In genomic region chr2:78027319-78027718, GRCm38 (mm10) we compare ENCODE assay signal across 15 mouse cellular contexts.
"Had no signal": no experiment of that assay in that cellular context is flagged by ENCODE, and none has a peak within 500 bp of the region (broad histone marks: within the 10 kb centered on the region; RNA-seq: fewer than 3 reads in every experiment).

No protein-coding gene starts in this region.

- ATAC-seq: liver, embryonic 12.5 days; midbrain, embryonic 13.5 days; midbrain, embryonic 16.5 days had no signal

- H3K27ac ChIP-seq: liver, embryonic 12.5 days; liver, embryonic 14.5 days; midbrain, embryonic 10.5 days; midbrain, embryonic 13.5 days; neural tube, embryonic 12.5 days; stomach, embryonic 15.5 days; stomach, postnatal 0 days had no signal

- H3K4me3 ChIP-seq: liver, embryonic 12.5 days; midbrain, embryonic 10.5 days; midbrain, embryonic 13.5 days; myocyte; neural tube, embryonic 12.5 days; stomach, embryonic 15.5 days had no signal

- H3K36me3 ChIP-seq: liver, embryonic 12.5 days; midbrain, embryonic 10.5 days; midbrain, embryonic 13.5 days; neural tube, embryonic 12.5 days; stomach, embryonic 15.5 days had no signal

- DNase-seq: lung, adult 18-20 months; lung, postnatal 10 days; lung, postnatal 4 days; right cerebral cortex, postnatal 14 days; thymus, postnatal 36 days had no signal

- H3K4me2 ChIP-seq: liver, embryonic 12.5 days; lung, embryonic 14.5 days; midbrain, embryonic 13.5 days; neural tube, embryonic 12.5 days; stomach, embryonic 15.5 days had no signal

- H3K27me3 ChIP-seq: liver, embryonic 12.5 days; midbrain, embryonic 13.5 days; neural tube, embryonic 12.5 days; stomach, embryonic 15.5 days had no signal

- H3K9ac ChIP-seq: liver, embryonic 12.5 days; liver, embryonic 14.5 days; lung, embryonic 14.5 days; midbrain, embryonic 13.5 days; neural tube, embryonic 12.5 days; stomach, embryonic 15.5 days had no signal

- H3K4me1 ChIP-seq: liver, embryonic 12.5 days; midbrain, embryonic 10.5 days; midbrain, embryonic 13.5 days; neural tube, embryonic 12.5 days; stomach, embryonic 15.5 days had no signal

- H3K9me3 ChIP-seq: liver, embryonic 12.5 days; midbrain, embryonic 10.5 days; midbrain, embryonic 13.5 days; neural tube, embryonic 12.5 days; stomach, embryonic 15.5 days had no signal
